Mouse (Mus musculus): ENCODE results near the gene Upk3b.

- TF ChIP-seq CTCF (IDR thresholded peaks at IDR 0.05; ENCODE audit: low read depth) (no peak), EP300 (IDR thresholded peaks at IDR 0.05; ENCODE audit: low read depth) (no peak)
Observed at GRCm38 (mm10) chr5:135996162-135996561, 42.1 kb upstream of the Upk3b start.
